ENCODE assay signal across 9 mouse cellular contexts in the genomic region with DNA sequence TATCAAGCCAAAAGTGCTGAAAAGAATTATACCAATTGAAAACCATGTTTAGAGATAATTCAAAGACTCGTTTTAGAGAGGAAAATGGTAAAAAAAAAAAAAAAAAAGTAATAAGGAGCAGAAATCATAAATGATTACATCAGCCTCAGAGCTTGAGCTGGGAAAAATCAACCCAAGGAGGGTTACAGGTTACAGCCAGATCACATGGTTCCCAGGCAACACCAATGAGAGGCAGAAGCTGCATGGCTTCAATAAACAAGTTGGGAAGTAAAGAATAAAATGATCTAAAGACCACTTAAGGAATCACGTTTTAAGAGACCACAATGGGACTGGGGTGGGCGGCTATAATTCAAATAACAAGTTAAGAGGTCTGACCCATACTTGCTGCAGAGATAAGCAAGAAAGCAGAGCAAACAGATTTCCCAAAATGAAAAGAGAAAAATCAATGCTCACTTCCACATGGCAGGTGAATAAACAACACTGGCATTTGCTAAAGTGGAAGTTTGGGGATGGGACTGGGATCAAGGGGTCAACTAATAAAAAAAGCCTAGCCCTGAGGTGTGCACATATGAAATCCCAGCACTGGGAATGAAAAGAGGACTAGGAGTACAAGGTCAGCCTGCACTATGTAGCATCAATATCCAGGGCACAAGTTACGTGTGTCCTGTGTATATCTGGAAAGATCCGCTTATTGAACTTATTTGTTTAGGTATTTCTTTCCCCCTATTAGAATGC. TPM values are rescaled to one million over a fixed set of nuclear protein-coding genes. Genes with fewer than 3 reads are reported as not detected.
DNase-seq lines count a peak whose midpoint lies in the region; ATAC-seq lines count a peak whose summit lies in the region.
"Had no signal": no experiment of that assay in that cellular context is flagged by ENCODE, and none has a peak within 500 bp of the region (broad histone marks: within the 10 kb centered on the region; RNA-seq: fewer than 3 reads in every experiment).

No protein-coding gene starts in this region.

- 83% methylated on average over 5 of the region's 5 CpGs for WGBS in neural tube, embryonic 11.5 days
- 79% methylated on average over 5 of the region's 5 CpGs for WGBS in forebrain, embryonic 13.5 days
- 60% methylated on average over 5 of the region's 5 CpGs for WGBS in liver, embryonic 11.5 days

- H3K4me2 ChIP-seq in neural tube, embryonic 11.5 days (ENCODE audit: low read depth), result peak overlapping the region; percentile 69
- peak overlapping the region; percentile 72 for H3K4me2 ChIP-seq in forebrain, embryonic 13.5 days
- H3K4me2 ChIP-seq in liver, embryonic 11.5 days, result peak overlapping the region; percentile 76

- DNase-seq in neural tube, embryonic 11.5 days (ENCODE audit: low spot score), result no peak
- no peak for DNase-seq in neural tube, embryonic 10.5 days (ENCODE audit: extremely low spot score, low spot score)
- no peak for DNase-seq in liver, embryonic 11.5 days (ENCODE audit: low spot score)
- DNase-seq in left cerebral cortex, postnatal 4 days, result no peak
- DNase-seq in thymus, postnatal 36 days, result no peak
- DNase-seq: kidney, postnatal 25 days; thymus, adult 18-20 months had no signal

- no peaks in the 10 kb centered on the region for H3K27me3 ChIP-seq in neural tube, embryonic 11.5 days (ENCODE audit: control insufficient read depth, insufficient read depth, low read length)
- peaks cover 3% of the 10 kb centered on the region; the same call in 1 of the 2 replicates for H3K27me3 ChIP-seq in forebrain, embryonic 13.5 days
- H3K27me3 ChIP-seq in liver, embryonic 11.5 days (replicated peaks; ENCODE audit: control insufficient read depth, insufficient read depth, low read length), result no peaks in the 10 kb centered on the region

- no peaks in the 10 kb centered on the region for H3K36me3 ChIP-seq in neural tube, embryonic 11.5 days (ENCODE audit: control insufficient read depth, insufficient read depth, low read length)
- peaks cover 12% of the 10 kb centered on the region for H3K36me3 ChIP-seq in forebrain, embryonic 13.5 days (ENCODE audit: poor library complexity, severe bottlenecking)
- no peaks in the 10 kb centered on the region; the same call in 1 of the 2 replicates for H3K36me3 ChIP-seq in liver, embryonic 11.5 days (ENCODE audit: control insufficient read depth, insufficient read depth, low read length)

- H3K9ac ChIP-seq in neural tube, embryonic 11.5 days (ENCODE audit: low read length), result no peak overlapping the region; the same call in 1 of the 2 replicates
- H3K9ac ChIP-seq in forebrain, embryonic 13.5 days, result peak overlapping the region; percentile 91
- peak overlapping the region; percentile 30; the same call in 1 of the 2 replicates for H3K9ac ChIP-seq in liver, embryonic 11.5 days (ENCODE audit: low read depth, low read length)

- H3K27ac ChIP-seq in neural tube, embryonic 11.5 days (ENCODE audit: low read depth, low read length), result no peak overlapping the region
- no peak overlapping the region for H3K27ac ChIP-seq in forebrain, embryonic 13.5 days
- no peak overlapping the region for H3K27ac ChIP-seq in liver, embryonic 11.5 days (ENCODE audit: low read depth, low read length)

- H3K9me3 ChIP-seq in neural tube, embryonic 11.5 days (ENCODE audit: control insufficient read depth, low read length), result no peaks in the 10 kb centered on the region
- no peaks in the 10 kb centered on the region for H3K9me3 ChIP-seq in forebrain, embryonic 13.5 days (replicated peaks)
- H3K9me3 ChIP-seq in liver, embryonic 11.5 days (ENCODE audit: control insufficient read depth, low read length), result no peaks in the 10 kb centered on the region

- intact Hi-C loops in left cerebral cortex, postnatal 4 days (cut with DNase I), result no loop called here

- H3K4me1 ChIP-seq in neural tube, embryonic 11.5 days (ENCODE audit: control insufficient read depth, insufficient read depth, low read length), result peaks cover 6% of the 10 kb centered on the region; the same call in 1 of the 2 replicates
- peaks cover 16% of the 10 kb centered on the region for H3K4me1 ChIP-seq in forebrain, embryonic 13.5 days
- H3K4me1 ChIP-seq in liver, embryonic 11.5 days (replicated peaks; ENCODE audit: control insufficient read depth, insufficient read depth, low read length), result peaks cover 8% of the 10 kb centered on the region

- H3K4me3 ChIP-seq in neural tube, embryonic 11.5 days (ENCODE audit: low read depth, low read length), result peak overlapping the region; percentile 91
- H3K4me3 ChIP-seq in forebrain, embryonic 13.5 days, result peak overlapping the region; percentile 89
- H3K4me3 ChIP-seq in liver, embryonic 11.5 days (ENCODE audit: low read depth, low read length), result peak overlapping the region; percentile 90

- no peak for ATAC-seq in neural tube, embryonic 11.5 days (ENCODE audit: insufficient read depth, low FRiP score, low TSS enrichment)
- ATAC-seq in forebrain, embryonic 13.5 days, result no peak
- peak; percentile 27; the same call in 1 of the 2 replicates for ATAC-seq in liver, embryonic 11.5 days (replicated peaks; ENCODE audit: low FRiP score)
- ATAC-seq in monocyte, adult 5-6 weeks (replicated peaks; ENCODE audit: insufficient number of reproducible peaks, low FRiP score, low TSS enrichment, poor library complexity, severe bottlenecking), result no peak

RNA-seq across cellular contexts. Expression of a gene that starts 1.5 kb away (rescaled TPM):
- polyA plus RNA-seq in neural tube, embryonic 11.5 days (2014; fragmentation: Nextera tagmentation; extraction: Ambion mirVana), result 49.9 and 51.9 TPM in 2 replicates
- polyA plus RNA-seq in forebrain, embryonic 13.5 days (2015; fragmentation: Nextera tagmentation; extraction: Ambion mirVana), result 46.1 and 47.1 TPM in 2 replicates
- polyA plus RNA-seq in liver, embryonic 11.5 days (2014; fragmentation: Nextera tagmentation; extraction: Ambion mirVana), result 28.5 and 31.7 TPM in 2 replicates
- 10 to 100 TPM; 68.8 to 71.9 TPM for total RNA-seq in left cerebral cortex, postnatal 4 days (2021)
- 57.8 to 65.3 TPM (median 58.7 TPM) in 3 replicates for total RNA-seq in monocyte, adult 5-6 weeks (2017)
